Mouse (Mus musculus) olfactory bulb, adult 2 months (tissue): ENCODE measurements around the gene Olfr799. TPM values are rescaled to one million over a fixed set of nuclear protein-coding genes. Genes with fewer than 3 reads are reported as not detected.

Experiments
- H3K27ac ChIP-seq: fragments of 200-500 bp; 2 replicates; pipeline ENCODE4 v1.5.1; 2012; ENCODE audit warnings: low read depth, low read length; ENCODE audit not compliant: insufficient read depth
- H3K4me1 ChIP-seq: fragments of 200-500 bp; 2 replicates; pipeline ENCODE4 v1.6.1; 2012; ENCODE audit warnings: low read length; ENCODE audit not compliant: control insufficient read depth, insufficient read depth
- H3K4me3 ChIP-seq: fragments of 200-500 bp; 2 replicates; pipeline ENCODE4 v1.5.1; 2012; ENCODE audit warnings: mild to moderate bottlenecking, low read depth, low read length, moderate library complexity; ENCODE audit not compliant: insufficient read depth
- CTCF ChIP-seq: fragments of 200-500 bp; IDR thresholded peaks from 2 replicates; pipeline ENCODE4 v1.5.1; 2012; ENCODE audit warnings: low read depth, mild to moderate bottlenecking, low read length, moderate library complexity; ENCODE audit not compliant: insufficient read depth
- POLR2A ChIP-seq: fragments of 200-500 bp; IDR thresholded peaks from 2 replicates; pipeline ENCODE4 v1.6.1; 2012; ENCODE audit warnings: mild to moderate bottlenecking, low read depth, low read length, moderate library complexity; ENCODE audit not compliant: insufficient read depth
- WGBS: fragments of 180-500 bp; shearing (Covaris S2); methylation state at CpG from one replicate; pipeline ENCODE4 v1.1.7; 2018; 5-methylcytosine and 5-hydroxymethylcytosine counted together
- polyA plus RNA-seq: library from polyadenylated mRNA; stranded (reverse); fragments of >200 nt; gene quantifications from 2 replicates; pipeline ENCODE4 v1.2.4, GENCODE M21; 2012; ENCODE audit warnings: low replicate concordance; ENCODE audit not compliant: missing spikeins, insufficient read depth, insufficient read length

The Olfr799 gene
- not detected in 2 replicates for polyA plus RNA-seq

- Histone ChIP-seq H3K4me1 (no peaks in the 10 kb centered on the region), H3K27ac (no peak within 1 kb of the TSS), H3K4me3 (no peak within 1 kb of the TSS)
- WGBS = 21% methylated on average over 1 of the region's 1 CpGs
- TF ChIP-seq CTCF = no peak
- no peak for TF ChIP-seq POLR2A
Observed at GRCm38 (mm10) chr10:129637184-129637583, at the start of gene Olfr799. Gene Olfr799 (plus strand): TSS chr10:129637484.

- no peak within 1 kb of the TSS for H3K27ac ChIP-seq
- H3K4me1 ChIP-seq = no peaks in the 10 kb centered on the region
- whole genome bisulfite sequencing = 92% methylated on average over 1 of the region's 1 CpGs
- H3K4me3 ChIP-seq = no peak within 1 kb of the TSS
- no peak for TF ChIP-seq POLR2A
- TF ChIP-seq CTCF = no peak
Observed at GRCm38 (mm10) chr10:129612470-129612869, 24.8 kb upstream of the Olfr799 start, which contains the start of gene Olfr796. Gene Olfr796 (minus strand): TSS chr10:129612570.

GRCm38 (mm10) chr10:129621724-129622123 is 15.6 kb upstream of the Olfr799 start:
- H3K4me3 ChIP-seq = no peak overlapping the region
- no peaks in the 10 kb centered on the region for H3K4me1 ChIP-seq
- TF ChIP-seq CTCF (no peak), POLR2A (no peak)
- 10% methylated on average over 1 of the region's 1 CpGs for WGBS
- no peak overlapping the region for H3K27ac ChIP-seq

- TF ChIP-seq CTCF = no peak
- no peak for TF ChIP-seq POLR2A
- no peaks in the 10 kb centered on the region for H3K4me1 ChIP-seq
- no peak overlapping the region for H3K4me3 ChIP-seq
- H3K27ac ChIP-seq = no peak overlapping the region
Observed at GRCm38 (mm10) chr10:129623251-129623650, 14.0 kb upstream of the Olfr799 start.

- H3K4me3 ChIP-seq = no peak within 1 kb of the TSS
- H3K27ac ChIP-seq = no peak within 1 kb of the TSS
- 95% methylated on average over 1 of the region's 1 CpGs for WGBS
- TF ChIP-seq POLR2A = no peak
- TF ChIP-seq CTCF = no peak
- H3K4me1 ChIP-seq = no peaks in the 10 kb centered on the region
Observed at GRCm38 (mm10) chr10:129627834-129628233, 9.4 kb upstream of the Olfr799 start, which contains the start of gene Olfr798. Gene Olfr798 (minus strand): TSS chr10:129627934.

- Histone ChIP-seq H3K4me3 (no peak overlapping the region), H3K4me1 (no peaks in the 10 kb centered on the region), H3K27ac (no peak overlapping the region)
- 98% methylated on average over 1 of the region's 1 CpGs for WGBS
- TF ChIP-seq CTCF (no peak), POLR2A (no peak)
Observed at GRCm38 (mm10) chr10:129651763-129652162, 14.5 kb downstream of the Olfr799 start.

GRCm38 (mm10) chr10:129657394-129657793 is 20.1 kb downstream of the Olfr799 start, which contains the start of gene Olfr800:
Gene Olfr800 (plus strand): TSS chr10:129657694.
- no peak for TF ChIP-seq CTCF
- no peak for TF ChIP-seq POLR2A
- H3K4me1 ChIP-seq = no peaks in the 10 kb centered on the region
- H3K27ac ChIP-seq = no peak within 1 kb of the TSS
- H3K4me3 ChIP-seq = no peak within 1 kb of the TSS

GRCm38 (mm10) chr10:129673765-129674164 is 36.5 kb downstream of the Olfr799 start, which contains the start of gene Olfr801:
Gene Olfr801 (minus strand): TSS chr10:129673865.
- Histone ChIP-seq H3K4me3 (no peak within 1 kb of the TSS), H3K27ac (no peak within 1 kb of the TSS), H3K4me1 (no peaks in the 10 kb centered on the region)
- TF ChIP-seq CTCF = no peak
- TF ChIP-seq POLR2A = no peak
- 93% methylated on average over 1 of the region's 1 CpGs for WGBS

- Histone ChIP-seq H3K4me3 (no peak within 1 kb of the TSS), H3K27ac (no peak within 1 kb of the TSS), H3K4me1 (no peaks in the 10 kb centered on the region)
- WGBS = 62% methylated on average over 1 of the region's 1 CpGs
- no peak for TF ChIP-seq CTCF
- TF ChIP-seq POLR2A = no peak
Observed at GRCm38 (mm10) chr10:129688069-129688468, 50.8 kb downstream of the Olfr799 start, which contains the start of gene Olfr802. Gene Olfr802 (minus strand): TSS chr10:129688169.

- no peak within 1 kb of the TSS for H3K4me3 ChIP-seq
- no peak within 1 kb of the TSS for H3K27ac ChIP-seq
- no peak for TF ChIP-seq POLR2A
- no peak for TF ChIP-seq CTCF
- 88% methylated on average over 2 of the region's 2 CpGs for WGBS
- H3K4me1 ChIP-seq = no peaks in the 10 kb centered on the region
Observed at GRCm38 (mm10) chr10:129694186-129694585, 56.9 kb downstream of the Olfr799 start, which contains the start of gene Olfr803. Gene Olfr803 (minus strand): TSS chr10:129694286.

Other genes with a start within 250 kb of the Olfr799 start
- not detected in 2 replicates for gene Olfr785, start 232.1 kb upstream of the Olfr799 start, polyA plus RNA-seq
- gene Olfr786, start 210.2 kb upstream of the Olfr799 start, polyA plus RNA-seq = not detected in 2 replicates
- not detected in 2 replicates for gene Olfr787, start 175.6 kb upstream of the Olfr799 start, polyA plus RNA-seq
- gene Olfr788, start 166.5 kb upstream of the Olfr799 start, polyA plus RNA-seq = not detected in 2 replicates
- gene Olfr789, start 152.7 kb upstream of the Olfr799 start, polyA plus RNA-seq = not detected in 2 replicates
- gene Olfr790, start 139.0 kb upstream of the Olfr799 start, polyA plus RNA-seq = not detected in 2 replicates
- not detected in 2 replicates for gene Olfr791, start 115.7 kb upstream of the Olfr799 start, polyA plus RNA-seq
- gene Olfr792, start 98.3 kb upstream of the Olfr799 start, polyA plus RNA-seq = not detected in 2 replicates
- not detected in 2 replicates for gene Olfr794, start 69.8 kb upstream of the Olfr799 start, polyA plus RNA-seq
- not detected in 2 replicates for gene Olfr796, start 24.9 kb upstream of the Olfr799 start, polyA plus RNA-seq
- gene Olfr798, start 9.6 kb upstream of the Olfr799 start, polyA plus RNA-seq = not detected in 2 replicates
- not detected in 2 replicates for gene Olfr800, start 20.2 kb downstream of the Olfr799 start, polyA plus RNA-seq
- not detected in 2 replicates for gene Olfr801, start 36.4 kb downstream of the Olfr799 start, polyA plus RNA-seq
- gene Olfr802, start 50.7 kb downstream of the Olfr799 start, polyA plus RNA-seq = not detected in 2 replicates
- gene Olfr803, start 56.8 kb downstream of the Olfr799 start, polyA plus RNA-seq = not detected in 2 replicates
- gene Olfr804, start 65.7 kb downstream of the Olfr799 start, polyA plus RNA-seq = not detected in 2 replicates
- gene Olfr805, start 91.9 kb downstream of the Olfr799 start, polyA plus RNA-seq = not detected in 2 replicates
- gene Olfr806, start 104.4 kb downstream of the Olfr799 start, polyA plus RNA-seq = not detected in 2 replicates
- not detected in 2 replicates for gene Olfr807, start 120.3 kb downstream of the Olfr799 start, polyA plus RNA-seq
- not detected in 2 replicates for gene Olfr808, start 128.0 kb downstream of the Olfr799 start, polyA plus RNA-seq
- gene Olfr809, start 137.2 kb downstream of the Olfr799 start, polyA plus RNA-seq = not detected in 2 replicates
- not detected in 2 replicates for gene Olfr810, start 157.4 kb downstream of the Olfr799 start, polyA plus RNA-seq
- not detected in 2 replicates for gene Olfr811, start 166.9 kb downstream of the Olfr799 start, polyA plus RNA-seq
- not detected in 2 replicates for gene Olfr812, start 208.6 kb downstream of the Olfr799 start, polyA plus RNA-seq
- not detected in 2 replicates for gene Olfr813, start 217.9 kb downstream of the Olfr799 start, polyA plus RNA-seq
- gene Olfr814, start 242.4 kb downstream of the Olfr799 start, polyA plus RNA-seq = not detected in 2 replicates